Mouse (Mus musculus) limb, embryonic 13.5 days (tissue): Measurements from ENCODE around the gene Dda1. TPM values are rescaled to one million over a fixed set of nuclear protein-coding genes. Genes with fewer than 3 reads are reported as not detected.
"Not testable (repeated sequence)": the region's sequence is repeated elsewhere in the genome, so short reads cannot be mapped to it uniquely, and the experiment has no call there.

Experiments used
- ATAC-seq: fragments of 200-750 bp; cut with Nextera tagmentation; 2 replicates; pipeline ENCODE4 v1.8.0; 2017; ENCODE audit warnings: low read depth, moderate number of reproducible peaks, moderate TSS enrichment; ENCODE audit not compliant: low FRiP score
- H3K27ac ChIP-seq: fragments of 300-500 bp; sonication (generic); 2 replicates; pipeline ENCODE4 v1.5.1; 2015; ENCODE audit warnings: inconsistent platforms, mild to moderate bottlenecking, moderate library complexity
- H3K27me3 ChIP-seq: fragments of 300-500 bp; sonication (generic); 2 replicates; pipeline ENCODE4 v1.6.1; 2015; ENCODE audit warnings: mild to moderate bottlenecking, inconsistent platforms
- H3K36me3 ChIP-seq: fragments of 300-500 bp; sonication (generic); 2 replicates; pipeline ENCODE4 v1.6.1; 2015; ENCODE audit warnings: inconsistent platforms, mild to moderate bottlenecking, moderate library complexity
- H3K4me1 ChIP-seq: fragments of 300-500 bp; sonication (generic); 2 replicates; pipeline ENCODE4 v1.6.1; 2015; ENCODE audit warnings: inconsistent platforms
- H3K4me2 ChIP-seq: fragments of 300-500 bp; sonication (generic); replicated peaks from 2 replicates; pipeline ENCODE4 v1.6.1; 2015; ENCODE audit warnings: inconsistent platforms, mild to moderate bottlenecking, moderate library complexity
- H3K4me3 ChIP-seq: fragments of 300-500 bp; sonication (generic); 2 replicates; pipeline ENCODE4 v1.5.1; 2015; ENCODE audit warnings: moderate library complexity, mild to moderate bottlenecking, inconsistent platforms
- H3K9ac ChIP-seq: fragments of 300-500 bp; sonication (generic); 2 replicates; pipeline ENCODE4 v1.6.1; 2015; ENCODE audit warnings: mild to moderate bottlenecking, inconsistent platforms
- H3K9me3 ChIP-seq: fragments of 300-500 bp; sonication (generic); 2 replicates; pipeline ENCODE4 v1.6.1; 2016; ENCODE audit warnings: inconsistent platforms
- WGBS: fragments of 180-500 bp; shearing (Covaris S2); methylation state at CpG from one replicate; pipeline ENCODE4 v1.1.7; 2015; 5-methylcytosine and 5-hydroxymethylcytosine counted together
- polyA plus RNA-seq: library from polyadenylated mRNA; unstranded; fragments of >200 nt; fragmentation: Nextera tagmentation; extraction: Ambion mirVana; gene quantifications from 2 replicates; pipeline ENCODE4 v1.2.1, GENCODE M21; 2015

Gene Dda1
- 98.8 and 105 TPM in 2 replicates for polyA plus RNA-seq

DNA sequence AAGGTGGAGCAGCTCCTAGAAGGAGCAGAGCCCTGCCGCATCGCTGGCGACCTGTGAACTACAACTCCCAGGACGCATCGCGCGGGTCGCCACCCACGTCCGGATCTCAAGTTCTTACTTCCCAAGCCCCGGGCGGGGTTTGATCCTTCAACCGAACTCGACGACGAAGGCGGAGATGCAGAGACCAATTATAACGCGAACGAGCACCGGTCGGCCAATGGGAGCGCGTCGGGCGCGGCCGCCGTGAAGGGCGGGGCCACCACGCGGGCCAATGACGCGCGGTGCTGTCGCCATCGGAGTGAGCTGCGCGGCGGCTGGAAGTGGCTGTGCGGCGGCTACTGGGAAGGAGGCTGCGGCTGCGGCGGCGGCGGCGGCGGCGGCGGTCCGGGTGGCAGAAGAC is at the start of gene Dda1:
Dda1 (plus strand) TSS at position 284 of the 400 bp plus-strand sequence.
- H3K27ac ChIP-seq, result 0 out of 2 replicates have a peak within 1 kb of the TSS, but pooled peaks have one; percentile 28
- 0% methylated on average over 51 of the region's 52 CpGs for WGBS
- H3K4me1 ChIP-seq, result peaks cover 31% of the 10 kb centered on the region
- ATAC-seq, result peak; percentile 91
- H3K9ac ChIP-seq, result peak within 1 kb of the TSS; percentile 76
- no peaks in the 10 kb centered on the region for H3K9me3 ChIP-seq
- no peaks in the 10 kb centered on the region for H3K27me3 ChIP-seq
- peak within 1 kb of the TSS; percentile 77 for H3K4me3 ChIP-seq
- H3K4me2 ChIP-seq, result peak within 1 kb of the TSS; percentile 94
- peaks cover 32% of the 10 kb centered on the region for H3K36me3 ChIP-seq

DNA sequence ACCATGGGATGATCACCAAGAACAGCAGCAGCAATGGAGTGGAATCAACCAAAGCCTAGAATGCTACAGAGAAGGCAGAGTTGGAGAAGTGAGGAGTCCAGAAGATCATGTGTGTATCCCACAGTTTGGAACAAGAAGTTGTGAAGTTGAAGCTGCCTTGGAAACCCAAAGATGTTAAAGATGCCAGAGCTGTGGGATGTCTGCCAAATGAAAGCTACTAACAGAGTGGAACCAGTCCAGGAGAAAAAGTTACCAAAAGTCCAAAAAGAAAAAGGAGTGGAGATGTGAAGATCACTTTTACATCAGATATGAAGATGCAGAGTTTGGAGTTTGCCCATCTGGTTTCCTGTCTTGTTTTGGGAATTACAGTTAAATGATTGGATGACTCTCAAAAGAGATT is 46.9 kb upstream of the Dda1 start:
- Histone ChIP-seq H3K27ac (no peak overlapping the region), H3K4me2 (no peak overlapping the region), H3K27me3 (no peaks in the 10 kb centered on the region; the same call in 1 of the 2 replicates), H3K4me1 (no peaks in the 10 kb centered on the region), H3K4me3 (no peak overlapping the region), H3K9ac (no peak overlapping the region), H3K9me3 (no peaks in the 10 kb centered on the region; the same call in none of the 2 replicates), H3K36me3 (no peaks in the 10 kb centered on the region)
- no peak for ATAC-seq

GRCm38 (mm10) chr8:71432935-71433334 is 36.1 kb upstream of the Dda1 start:
- not testable (repeated sequence) for ATAC-seq, H3K9me3 ChIP-seq
- WGBS, result 84% methylated on average over 1 of the region's 1 CpGs

GRCm38 (mm10) chr8:71437041-71437440 is 32.0 kb upstream of the Dda1 start:
- no peak overlapping the region for H3K27ac ChIP-seq
- WGBS, result 58% methylated on average over 3 of the region's 3 CpGs
- H3K27me3 ChIP-seq, result peaks cover 10% of the 10 kb centered on the region
- peaks cover 3% of the 10 kb centered on the region; the same call in 1 of the 2 replicates for H3K4me1 ChIP-seq
- H3K4me3 ChIP-seq, result no peak overlapping the region
- H3K4me2 ChIP-seq, result no peak overlapping the region
- no peaks in the 10 kb centered on the region for H3K36me3 ChIP-seq
- H3K9me3 ChIP-seq, result peaks cover 3% of the 10 kb centered on the region; the same call in 1 of the 2 replicates
- H3K9ac ChIP-seq, result no peak overlapping the region
- no peak for ATAC-seq

More at GRCm38 (mm10) chr8:71432935-71433334, 36.1 kb upstream of the Dda1 start:
- H3K9ac ChIP-seq, H3K27ac ChIP-seq, H3K4me2 ChIP-seq, H3K4me3 ChIP-seq, H3K4me1 ChIP-seq, H3K36me3 ChIP-seq, H3K27me3 ChIP-seq: not testable (repeated sequence)

DNA sequence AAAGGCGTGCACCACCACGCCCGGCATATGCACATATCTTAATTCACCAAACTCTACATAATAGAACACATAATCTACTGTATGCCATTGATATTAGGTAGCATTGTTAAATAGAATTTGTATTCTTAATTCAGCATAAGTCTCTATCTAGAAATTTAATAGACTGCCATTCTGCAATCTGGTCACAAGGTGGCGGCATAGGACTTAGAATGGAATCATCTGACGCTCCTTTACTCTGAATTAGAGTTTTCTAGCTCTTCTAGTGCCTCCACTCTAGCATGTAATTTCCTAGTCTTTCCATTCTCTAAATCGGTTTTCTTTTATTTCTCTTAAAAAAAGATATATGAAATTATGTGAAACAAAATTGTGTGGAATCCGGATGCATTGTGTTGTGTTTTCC is 27.6 kb upstream of the Dda1 start:
- H3K9me3 ChIP-seq, result no peaks in the 10 kb centered on the region
- no peak overlapping the region for H3K4me2 ChIP-seq
- no peak overlapping the region for H3K4me3 ChIP-seq
- WGBS, result 1% methylated on average over 7 of the region's 7 CpGs
- peak; percentile 57; the same call in 1 of the 2 replicates for ATAC-seq
- H3K27me3 ChIP-seq, result peaks cover 12% of the 10 kb centered on the region
- peaks cover 4% of the 10 kb centered on the region; the same call in 1 of the 2 replicates for H3K4me1 ChIP-seq
- H3K36me3 ChIP-seq, result no peaks in the 10 kb centered on the region
- H3K9ac ChIP-seq, result no peak overlapping the region
- H3K27ac ChIP-seq, result no peak overlapping the region

DNA sequence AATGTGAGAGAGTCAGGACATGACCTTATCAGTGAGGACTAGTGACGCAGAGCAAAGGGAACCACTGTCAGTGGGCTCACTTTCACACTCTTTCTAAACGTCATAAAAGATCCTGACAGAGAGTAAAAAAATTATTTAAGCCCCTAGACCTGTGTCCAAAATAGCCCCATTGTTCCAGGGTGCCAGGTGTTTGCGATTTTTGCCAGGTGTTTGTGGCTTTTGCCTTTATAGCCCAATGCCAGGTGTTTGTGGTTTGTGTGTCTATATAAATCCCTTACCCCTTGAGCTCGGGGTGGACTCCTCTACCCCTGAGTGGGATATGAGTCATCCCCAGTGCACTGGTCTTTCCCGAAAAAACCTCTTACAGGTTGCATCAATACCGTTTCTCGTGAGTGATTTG is 23.9 kb upstream of the Dda1 start:
- no peak for ATAC-seq
- H3K27me3 ChIP-seq, result peaks cover 5% of the 10 kb centered on the region
- WGBS, result 59% methylated on average over 7 of the region's 7 CpGs
- peaks cover 4% of the 10 kb centered on the region; the same call in 1 of the 2 replicates for H3K4me1 ChIP-seq
- no peak overlapping the region for H3K27ac ChIP-seq
- H3K4me3 ChIP-seq, result no peak overlapping the region
- no peak overlapping the region for H3K9ac ChIP-seq
- H3K36me3 ChIP-seq, result no peaks in the 10 kb centered on the region
- H3K9me3 ChIP-seq, result no peaks in the 10 kb centered on the region
- no peak overlapping the region for H3K4me2 ChIP-seq

- no peak for ATAC-seq
- H3K4me1 ChIP-seq, result 0 out of 2 replicates have a peak, but pooled peaks cover 5% of the 10 kb centered on the region
- no peaks in the 10 kb centered on the region for H3K27me3 ChIP-seq
- H3K9me3 ChIP-seq, result no peaks in the 10 kb centered on the region
- no peak overlapping the region for H3K4me2 ChIP-seq
- 58% methylated on average over 4 of the region's 4 CpGs for WGBS
- H3K9ac ChIP-seq, result no peak overlapping the region
- no peak overlapping the region for H3K27ac ChIP-seq
- H3K36me3 ChIP-seq, result peaks cover 2% of the 10 kb centered on the region; the same call in 1 of the 2 replicates
- H3K4me3 ChIP-seq, result no peak overlapping the region
Measured at GRCm38 (mm10) chr8:71451337-71451736, 17.7 kb upstream of the Dda1 start.

GRCm38 (mm10) chr8:71451777-71452176 is 17.2 kb upstream of the Dda1 start:
- no peaks in the 10 kb centered on the region for H3K27me3 ChIP-seq
- no peak overlapping the region for H3K4me2 ChIP-seq
- no peaks in the 10 kb centered on the region for H3K9me3 ChIP-seq
- no peak overlapping the region for H3K27ac ChIP-seq
- H3K4me1 ChIP-seq, result 0 out of 2 replicates have a peak, but pooled peaks cover 5% of the 10 kb centered on the region
- H3K9ac ChIP-seq, result no peak overlapping the region
- no peak for ATAC-seq
- H3K36me3 ChIP-seq, result peaks cover 7% of the 10 kb centered on the region
- H3K4me3 ChIP-seq, result no peak overlapping the region
- WGBS, result 31% methylated on average over 11 of the region's 11 CpGs

- Histone ChIP-seq H3K36me3 (peaks cover 15% of the 10 kb centered on the region), H3K9me3 (no peaks in the 10 kb centered on the region), H3K4me3 (no peak overlapping the region), H3K9ac (no peak overlapping the region), H3K4me2 (no peak overlapping the region), H3K27me3 (no peaks in the 10 kb centered on the region), H3K27ac (no peak overlapping the region), H3K4me1 (0 out of 2 replicates have a peak, but pooled peaks cover 5% of the 10 kb centered on the region)
- 0 out of 2 replicates have a peak, but pooled peaks have one; percentile 58 for ATAC-seq
- WGBS, result 85% methylated on average over 2 of the region's 2 CpGs
Measured at GRCm38 (mm10) chr8:71452669-71453068, 16.3 kb upstream of the Dda1 start.

- Histone ChIP-seq H3K4me2 (no peak overlapping the region), H3K4me3 (no peak overlapping the region), H3K9me3 (no peaks in the 10 kb centered on the region), H3K27me3 (no peaks in the 10 kb centered on the region), H3K27ac (no peak overlapping the region), H3K36me3 (peaks cover 35% of the 10 kb centered on the region), H3K4me1 (peaks cover 7% of the 10 kb centered on the region; the same call in 1 of the 2 replicates), H3K9ac (no peak overlapping the region)
- WGBS, result 71% methylated on average over 8 of the region's 8 CpGs
- no peak for ATAC-seq
Measured at GRCm38 (mm10) chr8:71454668-71455067, 14.3 kb upstream of the Dda1 start.

- Histone ChIP-seq H3K36me3 (peaks cover 54% of the 10 kb centered on the region), H3K4me2 (no peak overlapping the region), H3K9ac (no peak overlapping the region), H3K4me1 (peaks cover 12% of the 10 kb centered on the region), H3K9me3 (no peaks in the 10 kb centered on the region), H3K4me3 (no peak overlapping the region), H3K27me3 (no peaks in the 10 kb centered on the region), H3K27ac (no peak overlapping the region)
- peak; percentile 15; the same call in 1 of the 2 replicates for ATAC-seq
- 34% methylated on average over 22 of the region's 22 CpGs for WGBS
Measured at GRCm38 (mm10) chr8:71456906-71457305, 12.1 kb upstream of the Dda1 start.

DNA sequence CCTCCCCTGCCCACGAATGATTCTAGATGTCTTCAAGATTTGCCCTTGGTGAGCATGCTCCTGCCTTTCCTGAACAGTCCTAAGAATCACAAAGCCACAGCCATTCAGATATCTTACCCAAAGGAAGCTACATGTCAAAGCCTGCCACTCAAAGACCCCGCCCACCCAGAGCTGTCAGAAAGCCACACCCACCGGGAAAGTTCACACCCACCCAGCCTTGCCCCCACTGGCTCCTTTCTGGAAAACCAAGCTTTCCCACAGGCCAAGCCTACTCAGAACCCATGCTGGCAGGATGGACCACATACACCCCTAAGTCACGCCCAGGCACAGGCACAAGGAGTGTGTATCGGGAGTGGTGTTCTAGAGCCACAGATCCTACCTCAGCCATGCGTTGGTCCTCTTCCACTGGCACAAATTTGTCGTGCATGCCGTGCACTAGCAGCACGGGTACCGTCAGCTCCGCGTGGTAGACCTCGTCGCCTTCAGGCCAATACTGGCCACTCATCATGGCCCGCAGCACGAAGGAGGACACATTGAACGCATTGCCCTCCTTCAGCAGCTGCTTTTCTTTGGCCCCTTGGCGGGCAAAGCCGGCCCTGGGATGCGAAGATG is 11.2 kb upstream of the Dda1 start:
- Histone ChIP-seq H3K27ac (no peak overlapping the region), H3K9me3 (no peaks in the 10 kb centered on the region), H3K27me3 (no peaks in the 10 kb centered on the region), H3K4me3 (no peak overlapping the region), H3K36me3 (peaks cover 54% of the 10 kb centered on the region), H3K4me1 (peaks cover 21% of the 10 kb centered on the region), H3K9ac (no peak overlapping the region), H3K4me2 (no peak overlapping the region)
- ATAC-seq, result no peak
- 85% methylated on average over 20 of the region's 20 CpGs for WGBS
